Mouse (Mus musculus) kidney, postnatal 14 days (tissue): ENCODE results near the gene Aox3.

ENCODE experiments used
- DNase-seq: peaks from one replicate; pipeline ENCODE4 v3.0.0; 2022; ENCODE audit warnings: mixed read lengths

Aox3 gene

GRCm38 (mm10) chr1:58110241-58110640 lies 2.7 kb upstream of the Aox3 start:
- DNase-seq = no peak

GRCm38 (mm10) chr1:58111315-58111714 lies 1.6 kb upstream of the Aox3 start:
- no peak for DNase-seq

- no peak for DNase-seq
These were observed 511 bp downstream of the Aox3 start for GRCm38 (mm10) chr1:58113441-58113840.

- DNase-seq = peak; percentile 1
These were observed 1.2 kb downstream of the Aox3 start for GRCm38 (mm10) chr1:58114021-58114560.

- peak; percentile 2 for DNase-seq
These were observed 1.9 kb downstream of the Aox3 start for GRCm38 (mm10) chr1:58114666-58115375.

- no peak for DNase-seq
These were observed 5.3 kb downstream of the Aox3 start for GRCm38 (mm10) chr1:58118231-58118630.

- DNase-seq = no peak
These were observed 12.0 kb downstream of the Aox3 start for GRCm38 (mm10) chr1:58124901-58125300.

GRCm38 (mm10) chr1:58137891-58138290 lies 25.0 kb downstream of the Aox3 start:
- no peak for DNase-seq

GRCm38 (mm10) chr1:58138986-58139385 lies 26.1 kb downstream of the Aox3 start:
- no peak for DNase-seq

- no peak for DNase-seq
These were observed 27.7 kb downstream of the Aox3 start for GRCm38 (mm10) chr1:58140607-58141006.

- peak; percentile 44 for DNase-seq
These were observed 31.6 kb downstream of the Aox3 start for GRCm38 (mm10) chr1:58144384-58145069.

GRCm38 (mm10) chr1:58146026-58146425 lies 33.1 kb downstream of the Aox3 start:
- DNase-seq = no peak

- no peak for DNase-seq
These were observed 34.8 kb downstream of the Aox3 start for GRCm38 (mm10) chr1:58147776-58148175.

- DNase-seq = no peak
These were observed 39.3 kb downstream of the Aox3 start for GRCm38 (mm10) chr1:58152247-58152646.

- DNase-seq = peak; percentile 52
These were observed 43.8 kb downstream of the Aox3 start for GRCm38 (mm10) chr1:58156747-58157146.

GRCm38 (mm10) chr1:58169893-58170292 lies 57.0 kb downstream of the Aox3 start:
- no peak for DNase-seq

- no peak for DNase-seq
These were observed 75.7 kb downstream of the Aox3 start for GRCm38 (mm10) chr1:58188514-58189175.

GRCm38 (mm10) chr1:58194317-58194716 lies 81.4 kb downstream of the Aox3 start:
- no peak for DNase-seq

- no peak for DNase-seq
These were observed 82.1 kb downstream of the Aox3 start for GRCm38 (mm10) chr1:58194988-58195387.

GRCm38 (mm10) chr1:58195541-58195940 lies 82.6 kb downstream of the Aox3 start:
- no peak for DNase-seq

GRCm38 (mm10) chr1:58197023-58197422 lies 84.1 kb downstream of the Aox3 start:
- no peak for DNase-seq

- no peak for DNase-seq
These were observed 85.5 kb downstream of the Aox3 start for GRCm38 (mm10) chr1:58198386-58198785.

- peak; percentile 32 for DNase-seq
These were observed 97.3 kb downstream of the Aox3 start, which contains the start of gene Aox4 for GRCm38 (mm10) chr1:58210203-58210602. TSS of gene Aox4 (plus strand) at chr1:58210397.

- DNase-seq = no peak
These were observed 99.9 kb downstream of the Aox3 start for GRCm38 (mm10) chr1:58212805-58213204.
